Mouse (Mus musculus) hindbrain, embryonic 11.5 days (tissue): ENCODE data around the gene She. TPM values are rescaled to one million over a fixed set of nuclear protein-coding genes. Genes with fewer than 3 reads are reported as not detected.

Experiments
- polyA plus RNA-seq: library from polyadenylated mRNA; unstranded; fragments of >200 nt; fragmentation: Nextera tagmentation; extraction: Ambion mirVana; gene quantifications from 2 replicates; pipeline ENCODE4 v1.2.1, GENCODE M21; 2014

The She gene
- polyA plus RNA-seq, 1 experiment from 2014 or later, result 2.2 TPM

Other genes with a start within 250 kb of the She start
- 15.1 and 16.4 TPM in 2 replicates for gene Adar, start 116.3 kb upstream of the She start, polyA plus RNA-seq
- gene Chrnb2, start 66.7 kb upstream of the She start, polyA plus RNA-seq, result 12.0 and 17.7 TPM in 2 replicates
- gene Ube2q1, start 57.8 kb upstream of the She start, polyA plus RNA-seq, result 21.9 and 24.9 TPM in 2 replicates
- 0.18 and 0.22 TPM in 2 replicates for gene Il6ra, start 81.8 kb downstream of the She start, polyA plus RNA-seq
- gene Atp8b2, start 132.1 kb downstream of the She start, polyA plus RNA-seq, result 12.0 and 19.1 TPM in 2 replicates
- gene Hax1, start 167.4 kb downstream of the She start, polyA plus RNA-seq, result 178 and 182 TPM in 2 replicates
- gene 4933434E20Rik, start 220.3 kb downstream of the She start, polyA plus RNA-seq, result 223 and 230 TPM in 2 replicates
- gene Ubap2l, start 221.3 kb downstream of the She start, polyA plus RNA-seq, result 203 and 230 TPM in 2 replicates
- 558 and 580 TPM in 2 replicates for gene Tpm3, start 241.3 kb downstream of the She start, polyA plus RNA-seq